Mouse (Mus musculus) small intestine, adult 2 months (tissue): ENCODE results near the gene Hap1. TPM values are rescaled to one million over a fixed set of nuclear protein-coding genes. Genes with fewer than 3 reads are reported as not detected.
A peak's percentile ranks its signal among the peaks of the same experiment; 100 is the strongest.

Experiments used
- H3K27ac ChIP-seq: fragments of 200-500 bp; 2 replicates; pipeline ENCODE4 v1.5.1; 2012; ENCODE audit warnings: low read depth, low read length, control low read depth, inconsistent platforms; ENCODE audit not compliant: insufficient read depth
- H3K27me3 ChIP-seq: fragments of 200-500 bp; 2 replicates; pipeline ENCODE4 v1.6.1; 2012; ENCODE audit warnings: mild to moderate bottlenecking, moderate library complexity, low read length, inconsistent platforms; ENCODE audit not compliant: control insufficient read depth, insufficient read depth
- H3K36me3 ChIP-seq: fragments of 200-500 bp; 2 replicates; pipeline ENCODE4 v1.6.1; 2012; ENCODE audit warnings: mild to moderate bottlenecking, low read length, control low read depth, inconsistent platforms; ENCODE audit not compliant: control insufficient read depth, insufficient read depth
- H3K4me1 ChIP-seq: fragments of 200-500 bp; 2 replicates; pipeline ENCODE4 v1.6.1; 2012; ENCODE audit warnings: low read length, inconsistent platforms, mixed read lengths; ENCODE audit not compliant: control insufficient read depth, insufficient read depth, insufficient read length
- H3K4me3 ChIP-seq: fragments of 200-500 bp; 2 replicates; pipeline ENCODE4 v1.5.1; 2012; ENCODE audit warnings: low read depth, mild to moderate bottlenecking, control low read depth, inconsistent platforms, low read length, moderate library complexity
- CTCF ChIP-seq: fragments of 200-500 bp; IDR thresholded peaks from 2 replicates; pipeline ENCODE4 v1.5.1; 2012; ENCODE audit warnings: low read depth, mild to moderate bottlenecking, control low read depth, inconsistent platforms, low read length, moderate library complexity, mixed read lengths; ENCODE audit not compliant: insufficient replicate concordance, insufficient read length; ENCODE audit errors: extremely low read depth
- POLR2A ChIP-seq: fragments of 200-500 bp; IDR thresholded peaks from 2 replicates; pipeline ENCODE4 v1.6.1; 2012; ENCODE audit warnings: low read depth, mild to moderate bottlenecking, control low read depth, inconsistent platforms, low read length, moderate library complexity
- WGBS: fragments of 180-500 bp; shearing (Covaris S2); methylation state at CpG from one replicate; pipeline ENCODE4 v1.1.7; 2018; 5-methylcytosine and 5-hydroxymethylcytosine counted together
- polyA plus RNA-seq: library from polyadenylated mRNA; depleted of rRNA; stranded (reverse); fragments of >200 nt; gene quantifications from 2 replicates; pipeline ENCODE4 v1.2.3, GENCODE M21; 2012

Gene Hap1
- polyA plus RNA-seq, 1 experiment = 4.6 TPM

DNA sequence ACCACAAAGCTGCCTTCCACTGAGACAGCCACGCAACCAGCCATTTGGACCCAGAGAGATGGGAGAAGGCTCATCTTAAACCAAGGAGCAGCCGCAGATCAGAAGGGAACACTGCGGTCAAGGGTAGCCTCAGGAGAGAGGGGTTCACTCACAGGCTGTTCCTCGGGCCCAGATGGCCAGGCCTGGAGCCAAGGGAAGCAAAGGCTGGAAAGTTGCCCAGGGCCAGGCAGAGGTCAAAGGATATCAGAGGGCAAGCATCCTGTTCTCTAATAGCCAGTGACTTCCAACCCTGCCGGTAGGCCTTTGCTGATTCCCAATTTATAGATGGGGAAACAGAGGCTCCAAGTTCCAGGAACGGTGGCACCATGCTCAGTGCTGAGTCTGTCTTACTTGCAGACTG is 32.7 kb upstream of the Hap1 start:
- H3K27ac ChIP-seq = peak overlapping the region; percentile 52
- 49% methylated on average over 6 of the region's 6 CpGs for WGBS
- H3K4me1 ChIP-seq = peaks cover 51% of the 10 kb centered on the region
- H3K27me3 ChIP-seq = no peaks in the 10 kb centered on the region
- no peak overlapping the region for H3K4me3 ChIP-seq
- no peak for TF ChIP-seq CTCF
- H3K36me3 ChIP-seq = peaks cover 34% of the 10 kb centered on the region

DNA sequence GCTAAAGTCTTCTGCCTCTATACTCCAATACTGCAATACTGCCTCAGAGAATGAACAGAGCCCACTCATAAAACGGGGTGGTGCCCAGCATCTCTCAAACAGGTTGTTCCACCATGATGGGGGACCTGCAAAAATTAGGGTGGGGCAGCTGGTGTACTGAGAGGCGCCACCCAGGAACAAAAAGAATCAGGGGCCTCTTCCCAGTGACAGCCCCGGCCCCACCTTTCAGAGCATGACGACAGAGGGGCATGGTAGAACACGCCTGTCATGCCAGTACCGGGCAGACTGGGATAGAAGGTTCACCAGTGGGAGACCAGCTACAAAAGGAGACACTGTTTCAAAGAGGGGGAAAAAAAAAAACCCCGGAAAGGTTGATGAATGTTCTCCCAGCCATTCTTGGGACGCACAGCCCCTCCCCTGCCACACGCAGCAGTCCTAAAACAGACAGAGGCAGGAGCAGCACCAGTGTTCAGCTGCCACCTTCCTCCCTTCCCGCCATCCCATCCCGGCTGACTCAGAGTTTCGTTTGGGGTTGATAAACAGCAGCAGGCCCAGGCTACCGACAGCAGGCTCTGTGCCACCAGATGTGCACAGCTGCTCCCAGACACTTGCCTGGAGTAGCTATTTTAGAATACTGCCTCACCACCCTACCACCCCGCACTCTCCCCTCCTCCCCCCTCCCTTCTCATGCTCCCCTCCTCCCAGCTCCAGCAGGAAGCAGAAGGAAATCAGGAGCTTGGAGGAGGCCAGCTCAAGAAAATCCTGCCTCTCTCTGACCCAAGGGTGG is 31.9 kb upstream of the Hap1 start:
- TF ChIP-seq CTCF (no peak), POLR2A (peak; percentile 19; the same call in 1 of the 2 replicates)
- Histone ChIP-seq H3K27ac (peak overlapping the region; percentile 7), H3K4me1 (peaks cover 45% of the 10 kb centered on the region), H3K4me3 (no peak overlapping the region), H3K36me3 (peaks cover 39% of the 10 kb centered on the region), H3K27me3 (no peaks in the 10 kb centered on the region)
- WGBS = 17% methylated on average over 14 of the region's 14 CpGs

DNA sequence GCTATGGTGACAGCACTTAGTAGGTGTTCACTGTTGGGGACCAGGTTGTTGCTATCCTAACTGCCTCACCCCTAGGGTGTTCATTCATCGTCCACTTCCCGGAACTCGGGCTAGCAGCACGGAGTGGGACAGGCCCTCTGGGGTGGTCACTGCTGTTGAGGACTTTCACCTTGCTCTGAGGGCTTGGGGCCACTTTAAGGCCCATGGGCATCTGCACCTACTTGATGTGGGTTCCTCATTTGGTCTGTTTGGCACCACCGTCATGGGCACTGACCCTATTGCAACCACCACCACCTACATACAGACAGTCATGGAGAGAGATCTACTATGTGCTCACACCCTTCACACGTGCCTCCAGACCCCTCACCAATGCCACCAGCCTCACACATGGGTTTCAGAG is 31.2 kb upstream of the Hap1 start:
- Histone ChIP-seq H3K4me3 (no peak overlapping the region), H3K36me3 (peaks cover 44% of the 10 kb centered on the region), H3K27ac (peak overlapping the region; percentile 74), H3K4me1 (peaks cover 44% of the 10 kb centered on the region), H3K27me3 (no peaks in the 10 kb centered on the region)
- 46% methylated on average over 6 of the region's 6 CpGs for WGBS
- TF ChIP-seq POLR2A (no peak), CTCF (no peak)

GRCm38 (mm10) chr11:100386586-100386985 is 30.7 kb upstream of the Hap1 start:
- TF ChIP-seq POLR2A = no peak
- no peak for TF ChIP-seq CTCF
- Histone ChIP-seq H3K36me3 (peaks cover 49% of the 10 kb centered on the region), H3K4me3 (no peak overlapping the region), H3K27me3 (no peaks in the 10 kb centered on the region), H3K27ac (peak overlapping the region; percentile 74), H3K4me1 (peaks cover 44% of the 10 kb centered on the region)
- 26% methylated on average over 5 of the region's 5 CpGs for WGBS

DNA sequence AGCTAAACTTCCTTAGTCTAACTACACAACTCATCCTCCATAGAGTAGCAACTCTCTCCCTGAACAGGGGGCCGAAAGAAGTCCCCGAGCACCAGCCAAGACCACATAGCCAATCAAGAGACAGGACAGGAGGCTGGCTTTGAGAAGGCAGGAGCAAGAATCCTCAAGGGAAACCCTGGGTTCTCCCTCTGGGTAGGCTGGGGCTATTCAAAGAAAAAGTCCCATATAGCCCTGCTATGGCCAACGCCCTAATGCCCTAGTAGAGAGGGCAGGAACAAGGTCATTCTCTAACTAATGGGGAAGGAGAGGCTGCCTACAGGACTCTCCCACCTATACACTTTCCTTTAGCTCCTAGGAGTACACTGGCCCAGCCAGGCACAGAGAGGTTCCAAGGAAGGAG is 29.1 kb upstream of the Hap1 start:
- Histone ChIP-seq H3K36me3 (peaks cover 59% of the 10 kb centered on the region), H3K4me3 (no peak overlapping the region), H3K27me3 (no peaks in the 10 kb centered on the region), H3K4me1 (peaks cover 30% of the 10 kb centered on the region), H3K27ac (no peak overlapping the region)
- 96% methylated on average over 3 of the region's 3 CpGs for WGBS
- no peak for TF ChIP-seq POLR2A
- TF ChIP-seq CTCF = no peak

- WGBS = 90% methylated on average over 6 of the region's 6 CpGs
- Histone ChIP-seq H3K4me1 (peaks cover 14% of the 10 kb centered on the region), H3K36me3 (peaks cover 79% of the 10 kb centered on the region), H3K27ac (no peak overlapping the region), H3K27me3 (no peaks in the 10 kb centered on the region), H3K4me3 (no peak overlapping the region)
- TF ChIP-seq CTCF = no peak
- no peak for TF ChIP-seq POLR2A
Measured at GRCm38 (mm10) chr11:100382682-100383081, 26.8 kb upstream of the Hap1 start.

- Histone ChIP-seq H3K4me3 (no peak overlapping the region), H3K4me1 (no peaks in the 10 kb centered on the region; the same call in 1 of the 2 replicates), H3K27ac (no peak overlapping the region), H3K36me3 (peaks cover 84% of the 10 kb centered on the region), H3K27me3 (no peaks in the 10 kb centered on the region)
- WGBS = 76% methylated on average over 4 of the region's 4 CpGs
- no peak for TF ChIP-seq CTCF
- no peak for TF ChIP-seq POLR2A
Measured at GRCm38 (mm10) chr11:100379311-100379710, 23.4 kb upstream of the Hap1 start.
